Mouse (Mus musculus): Measurements from ENCODE around the gene Cklf.
"Not testable (repeated sequence)": the region's sequence is repeated elsewhere in the genome, so short reads cannot be mapped to it uniquely, and the experiment has no call there.

Gene Cklf

DNA sequence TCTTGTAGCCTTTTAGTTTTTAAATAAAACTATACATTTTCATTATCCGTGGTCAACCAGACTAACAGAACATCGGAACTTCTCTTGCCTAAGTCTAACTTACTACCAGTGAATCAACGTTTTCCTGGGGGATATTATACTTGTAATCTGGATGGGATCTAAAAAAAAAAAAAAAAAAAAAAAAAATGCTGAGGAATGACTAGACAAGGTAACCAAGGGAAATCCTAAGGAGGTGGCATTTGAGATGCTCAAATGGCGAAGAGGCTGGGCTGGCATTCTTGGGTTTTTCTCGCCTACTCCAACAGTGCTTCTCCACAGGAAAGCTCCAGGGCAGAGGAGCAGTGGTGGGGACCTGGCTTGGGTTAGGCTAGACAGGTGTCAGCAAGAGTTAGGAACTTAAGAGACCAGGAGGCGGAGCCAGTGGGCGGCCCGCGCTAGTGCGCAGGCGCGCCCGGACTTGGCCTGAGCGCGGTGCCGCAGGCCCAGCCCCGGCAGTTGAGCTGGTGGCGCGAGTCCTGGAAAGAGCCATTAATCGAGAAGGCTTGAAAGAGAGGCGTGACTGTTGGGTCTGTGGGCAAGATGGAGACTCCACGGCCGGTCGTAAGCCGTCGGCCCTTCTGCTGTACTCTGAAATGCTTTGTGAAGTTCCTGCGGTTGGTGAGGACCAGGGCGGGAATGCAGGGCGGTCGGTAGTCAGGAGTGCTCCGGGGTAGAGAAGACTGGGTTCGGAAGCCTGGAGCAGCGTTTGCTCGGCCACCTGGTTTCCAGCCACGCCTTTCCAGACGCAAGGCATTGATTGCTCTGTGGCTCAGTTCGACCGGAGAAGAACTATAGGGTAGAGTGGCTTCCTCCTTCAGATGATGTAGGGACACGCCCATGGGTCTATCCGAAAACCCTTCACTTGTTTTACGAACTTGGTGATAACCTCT is at the start of gene Cklf:
Gene Cklf (plus strand): TSS at position 423 of the 929 bp plus-strand sequence.
- peak; percentile 59 to 61 for DNase-seq (ENCODE audit: low spot score in 2 of 2)

GRCm38 (mm10) chr8:104201622-104202021 is 49.0 kb upstream of the Cklf start:
- DNase-seq (ENCODE audit: low spot score in 2 of 2) = no peak

GRCm38 (mm10) chr8:104202320-104202719 is 48.3 kb upstream of the Cklf start:
- DNase-seq (ENCODE audit: low spot score in 2 of 2) = no peak

DNA sequence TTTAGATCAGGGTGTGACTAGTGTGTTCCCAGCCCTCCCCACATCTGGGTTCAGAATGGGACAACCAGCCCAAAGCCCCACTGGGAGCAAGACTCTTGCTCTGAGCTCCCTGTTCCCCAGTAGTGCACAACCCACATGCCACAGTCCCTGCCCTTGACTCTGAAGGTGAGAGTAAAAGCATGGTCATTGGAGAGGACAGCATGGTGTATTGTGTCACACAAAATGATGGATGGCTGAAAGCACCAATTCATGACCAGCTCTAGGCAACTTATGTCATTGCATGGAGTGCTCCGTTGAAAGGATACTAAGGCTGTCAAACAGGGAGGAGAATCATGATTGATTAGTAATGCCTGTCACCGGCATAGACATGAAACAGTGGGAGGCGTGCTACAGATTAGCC is 45.4 kb upstream of the Cklf start:
- DNase-seq (ENCODE audit: low spot score in 2 of 2) = no peak

- no peak for DNase-seq (ENCODE audit: low spot score in 2 of 2)
Observed at GRCm38 (mm10) chr8:104217601-104218000, 33.1 kb upstream of the Cklf start.

DNA sequence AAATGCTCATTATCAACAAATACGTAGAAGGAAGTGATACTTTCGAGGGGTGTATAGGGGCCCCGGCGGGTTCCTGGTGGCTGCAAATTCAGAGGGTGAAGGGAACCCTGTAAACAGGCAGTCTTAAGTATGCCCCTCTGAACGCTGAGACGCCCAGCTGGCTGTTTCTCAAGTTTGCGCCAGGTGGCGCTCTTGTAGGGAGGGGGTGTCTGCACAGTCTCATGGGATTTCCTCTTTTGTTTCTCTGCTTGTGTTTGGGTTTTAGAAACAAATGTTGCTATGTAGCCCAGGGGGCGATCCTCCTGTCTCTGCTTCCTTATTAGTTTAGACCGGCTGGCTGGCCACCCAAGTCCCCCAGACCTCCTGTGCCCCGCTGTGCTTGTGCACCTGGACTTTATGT is 31.6 kb upstream of the Cklf start:
- no peak for DNase-seq (ENCODE audit: low spot score in 2 of 2)

DNA sequence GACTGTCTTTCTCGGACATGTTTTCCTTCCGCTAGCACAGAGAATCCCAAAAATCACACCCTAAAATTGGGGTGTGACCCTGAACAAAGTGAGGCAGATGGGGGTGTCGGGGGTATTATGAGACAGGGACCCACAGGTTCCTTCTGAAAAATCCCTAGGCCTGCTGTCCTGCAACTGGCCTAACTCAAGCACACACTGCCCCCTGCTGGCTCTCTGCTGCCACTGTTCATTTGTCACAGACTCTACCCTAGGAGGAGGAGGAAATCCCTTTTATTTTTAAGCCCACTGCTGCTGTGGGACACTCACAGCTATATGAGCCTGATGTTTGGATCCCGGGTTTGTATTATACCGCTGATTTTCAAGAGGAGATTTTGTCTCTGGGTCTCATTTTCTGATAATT is 30.9 kb upstream of the Cklf start:
- DNase-seq (ENCODE audit: low spot score in 2 of 2) = peak; percentile 55 to 57

- no peak for DNase-seq (ENCODE audit: low spot score in 2 of 2)
Observed at GRCm38 (mm10) chr8:104227048-104227447, 23.6 kb upstream of the Cklf start.

DNA sequence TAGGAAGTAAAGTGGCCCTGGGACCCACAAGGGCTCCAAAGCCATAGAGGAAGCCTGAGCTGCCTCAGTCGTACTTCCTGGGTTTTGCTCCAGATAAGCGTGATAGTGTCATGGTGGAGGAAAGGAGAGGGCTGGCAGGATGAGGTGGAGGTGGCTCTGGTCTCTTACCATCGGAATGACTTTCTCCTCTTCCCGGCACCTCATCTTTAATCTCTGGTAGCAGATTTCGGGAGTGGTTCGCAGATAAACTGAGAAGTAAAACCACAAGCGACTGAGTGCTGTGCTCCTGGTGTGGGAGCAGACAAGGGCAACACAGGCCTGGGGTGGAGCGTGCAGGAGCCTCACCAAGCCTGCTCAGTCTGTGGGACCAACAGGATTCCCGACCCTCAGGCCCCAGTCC is 20.3 kb upstream of the Cklf start:
- DNase-seq (ENCODE audit: low spot score in 2 of 2) = no peak

DNA sequence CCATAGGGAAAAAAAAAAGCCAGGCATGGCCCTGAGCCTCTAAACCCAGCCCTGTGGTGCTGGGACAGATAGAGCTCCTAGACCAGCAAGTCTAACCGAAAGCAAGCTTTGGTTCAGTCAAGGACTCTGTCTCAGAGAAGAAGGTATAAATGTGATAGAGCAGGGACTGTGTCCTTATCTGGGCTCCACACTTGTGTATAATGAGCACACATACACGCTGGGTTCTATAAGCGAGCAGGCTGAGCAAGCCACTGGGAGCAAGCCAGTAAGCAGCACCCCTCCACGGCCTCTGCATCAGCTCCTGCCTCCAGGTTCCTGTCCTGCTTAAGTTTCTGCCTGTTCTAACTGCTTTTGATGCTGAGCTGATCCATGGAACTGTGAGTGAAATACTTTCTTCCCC is 18.6 kb upstream of the Cklf start:
- DNase-seq (ENCODE audit: low spot score in 2 of 2) = no peak

DNA sequence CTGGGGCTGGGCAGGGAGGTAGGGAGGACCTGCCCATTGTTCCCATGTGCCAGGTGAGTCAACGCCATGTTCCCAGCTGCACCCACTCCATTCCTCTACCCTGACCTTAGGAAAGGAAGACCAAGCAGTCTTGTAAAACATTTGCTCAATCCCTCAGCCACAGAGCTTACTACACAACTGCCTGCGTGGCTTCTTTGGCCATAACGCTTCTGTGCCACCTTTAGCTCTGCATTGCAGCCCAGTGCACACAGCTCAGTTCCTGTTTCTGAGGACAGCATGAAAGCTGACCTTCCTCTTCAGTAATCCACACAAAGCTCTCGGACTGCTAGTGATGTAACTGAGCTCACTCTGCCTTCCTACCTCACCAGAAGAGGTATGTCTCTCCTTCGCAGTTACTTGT is 17.7 kb upstream of the Cklf start:
- DNase-seq (ENCODE audit: low spot score in 2 of 2) = no peak

GRCm38 (mm10) chr8:104234573-104234972 is 16.1 kb upstream of the Cklf start:
- no peak for DNase-seq (ENCODE audit: low spot score in 2 of 2)

DNA sequence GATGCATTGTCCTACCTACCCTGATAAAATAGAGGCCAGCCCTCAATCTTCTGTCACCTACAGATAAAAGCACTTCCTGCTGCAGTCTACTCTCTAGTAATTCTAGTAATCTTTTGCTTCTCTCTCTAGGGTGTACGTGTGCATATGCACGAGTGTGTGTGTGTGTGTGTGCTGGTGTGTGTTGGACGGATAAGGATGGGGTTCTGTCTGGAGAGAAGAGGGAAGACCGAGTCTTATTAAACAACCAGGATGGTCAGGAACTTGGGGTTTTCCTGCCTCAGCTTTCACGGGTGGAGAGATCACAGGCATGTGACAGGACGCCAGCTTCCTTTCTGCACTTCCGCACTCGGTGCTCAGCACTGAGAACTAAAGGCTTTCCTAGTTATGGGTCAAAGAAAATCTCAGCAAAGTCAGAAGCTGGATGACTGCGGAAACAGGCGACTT is 11.2 kb upstream of the Cklf start:
- DNase-seq (ENCODE audit: low spot score in 2 of 2) = no peak

DNA sequence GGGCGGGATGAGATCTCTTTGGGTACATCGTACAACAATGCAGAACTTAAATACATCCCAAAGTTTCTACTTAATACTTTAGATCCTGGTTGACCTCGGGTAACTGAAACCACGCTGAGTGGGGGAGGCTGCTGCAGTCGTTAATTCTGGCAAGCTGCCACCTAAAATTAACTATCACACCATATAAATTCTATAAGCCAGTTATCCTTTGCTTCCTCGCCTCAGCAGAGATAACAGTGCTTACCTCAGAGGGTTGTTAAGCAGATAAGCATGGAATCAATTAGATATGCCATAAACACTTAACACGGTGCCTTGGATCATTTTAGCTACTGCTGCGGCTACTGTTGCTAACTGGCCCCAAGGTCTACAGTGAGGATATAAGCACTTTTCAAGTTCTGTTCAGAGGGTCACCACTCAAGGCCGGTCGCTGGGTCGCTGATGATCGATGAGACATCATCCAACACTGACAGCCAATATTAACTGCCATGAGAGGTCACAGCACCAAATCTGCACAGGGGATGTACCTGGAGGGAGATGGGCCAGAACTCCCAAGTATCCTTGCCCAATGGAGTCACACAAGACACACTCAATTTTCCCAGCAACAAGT is 8.5 kb upstream of the Cklf start:
- DNase-seq (ENCODE audit: low spot score in 2 of 2) = no peak

GRCm38 (mm10) chr8:104246621-104247020 is 4.0 kb upstream of the Cklf start:
- DNase-seq (ENCODE audit: low spot score in 2 of 2) = no peak

DNA sequence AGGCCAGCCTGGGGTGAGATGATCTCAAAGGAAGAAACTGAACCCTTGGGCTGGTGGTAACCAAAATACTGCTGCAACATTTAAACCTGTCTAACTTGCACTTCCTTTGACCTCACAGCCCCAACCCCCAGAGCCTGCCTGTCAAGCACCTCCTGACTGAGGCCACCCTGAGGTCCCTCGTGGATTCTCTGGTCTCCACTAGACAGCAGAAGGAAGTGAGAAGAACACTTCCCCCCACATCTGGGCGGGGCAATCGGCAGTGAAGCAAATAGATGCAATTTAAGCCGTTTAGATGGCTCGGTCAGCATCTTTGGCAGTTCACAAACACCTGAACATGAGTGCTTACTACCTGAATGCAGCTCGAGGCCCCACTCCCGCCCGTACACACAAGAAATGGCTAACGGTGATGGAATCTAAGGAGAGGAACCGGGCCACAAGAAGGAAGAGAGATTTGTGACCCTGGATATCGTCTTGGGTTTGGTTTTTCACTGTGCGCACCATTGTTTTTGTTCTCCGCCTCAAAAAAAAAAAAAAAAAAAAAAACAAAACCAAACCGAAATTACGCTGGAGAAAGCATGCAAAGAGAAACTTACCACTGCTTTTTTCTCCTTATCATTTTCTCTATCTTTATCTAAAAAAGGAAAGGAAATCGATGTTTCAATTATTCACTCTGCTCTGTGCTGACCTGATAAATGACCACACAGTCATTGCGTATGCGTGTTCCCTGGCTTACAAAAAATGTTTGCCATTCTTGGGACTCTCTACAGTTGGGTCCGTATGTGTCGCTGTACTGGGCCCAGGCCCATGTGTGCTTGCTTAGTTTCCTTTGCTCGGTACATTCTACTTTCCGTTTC is 3.4 kb upstream of the Cklf start:
- DNase-seq (ENCODE audit: low spot score in 2 of 2) = no peak

DNA sequence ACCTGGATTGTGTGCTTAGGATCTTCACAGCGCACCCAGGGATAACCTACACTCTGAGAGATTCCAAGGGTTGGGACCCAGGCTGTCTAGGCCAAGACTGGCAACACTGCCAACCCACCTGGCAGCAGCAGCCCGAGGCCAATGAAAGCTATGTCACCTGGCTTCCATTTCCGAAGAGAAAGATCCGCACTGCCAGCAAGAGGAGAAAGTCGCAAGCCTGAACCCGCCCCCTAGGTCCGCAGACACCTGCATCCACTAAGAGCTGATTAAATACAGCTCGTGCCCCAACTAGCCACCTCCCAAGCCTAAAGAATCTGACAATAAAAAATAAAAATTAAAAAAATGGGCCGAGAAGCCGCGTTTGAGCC is 2.8 kb upstream of the Cklf start:
- no peak for DNase-seq (ENCODE audit: low spot score in 2 of 2)

DNA sequence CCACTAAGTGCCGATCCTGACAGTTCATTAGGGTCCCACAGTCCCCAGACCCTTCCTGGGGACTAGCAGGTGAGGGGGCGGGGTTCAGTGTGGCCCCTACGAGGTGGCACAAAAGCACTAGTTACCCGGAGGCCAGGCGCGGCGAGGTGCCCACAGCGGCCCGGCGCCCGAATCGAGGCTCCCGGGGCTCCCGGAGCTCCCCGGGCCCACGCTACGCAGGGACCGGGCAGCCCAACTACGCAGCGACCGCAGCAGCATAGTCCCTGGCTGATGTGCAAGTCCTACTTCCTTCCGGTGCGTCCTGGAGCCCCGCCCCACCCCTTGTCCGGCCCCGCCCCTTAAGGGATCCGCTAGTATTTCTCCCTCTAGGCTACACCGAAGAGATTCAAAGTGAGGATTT is 2.4 kb upstream of the Cklf start, which contains the start of gene Tk2:
Gene Tk2 (minus strand): TSS at position 283 of the 400 bp plus-strand sequence.
- DNase-seq (ENCODE audit: low spot score in 2 of 2) = peak; percentile 54 to 68

DNA sequence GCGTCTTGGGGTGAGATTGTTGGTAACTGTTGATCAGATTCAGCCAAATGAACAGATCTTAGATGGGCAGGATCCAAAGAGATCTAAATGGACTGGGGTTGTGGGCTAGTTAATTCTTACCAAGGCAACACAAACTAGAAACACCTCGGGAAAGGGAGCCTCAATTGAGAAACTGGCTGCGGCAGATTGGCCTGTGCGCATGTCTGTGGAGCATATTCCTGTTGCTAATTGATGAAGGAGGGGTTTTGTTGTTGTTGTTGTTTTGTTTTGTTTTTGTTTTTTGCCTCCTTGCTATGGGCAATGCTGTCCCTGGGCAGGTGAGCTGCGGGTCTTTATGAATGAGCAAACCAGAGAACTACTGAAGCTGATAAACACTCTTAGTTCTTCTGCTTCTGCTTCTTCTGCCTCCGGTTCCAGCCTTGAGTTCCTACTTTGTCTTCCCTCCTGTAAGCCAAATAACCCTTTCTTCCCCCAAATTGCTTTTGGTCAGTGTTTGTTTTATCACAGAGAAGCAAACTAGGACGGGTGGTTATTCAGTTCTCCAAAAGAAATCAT is 1.1 kb upstream of the Cklf start:
- no peak for DNase-seq (ENCODE audit: low spot score in 2 of 2)

DNA sequence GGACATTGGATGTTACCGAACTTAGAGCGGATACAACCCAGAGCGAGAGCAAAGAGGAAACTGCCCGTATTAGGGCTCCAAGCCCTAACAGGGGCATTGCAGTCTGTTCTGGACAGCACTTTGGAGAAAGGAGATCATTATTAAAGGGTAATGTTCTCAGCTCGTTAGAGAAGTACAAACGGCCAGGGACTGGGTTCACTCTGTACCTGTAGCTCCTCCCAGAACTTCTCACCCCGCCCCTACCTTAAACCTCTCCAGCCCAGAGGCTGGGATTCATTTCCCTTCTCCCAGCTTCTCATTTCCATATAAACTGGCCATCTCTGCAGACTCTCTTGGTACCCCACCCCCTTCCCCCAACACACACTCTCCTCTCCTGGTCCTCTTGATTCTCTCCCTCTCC is 800 bp downstream of the Cklf start:
- DNase-seq (ENCODE audit: low spot score in 2 of 2) = no peak

- no peak for DNase-seq (ENCODE audit: low spot score in 2 of 2)
Observed at GRCm38 (mm10) chr8:104253016-104253415, 2.4 kb downstream of the Cklf start.

DNA sequence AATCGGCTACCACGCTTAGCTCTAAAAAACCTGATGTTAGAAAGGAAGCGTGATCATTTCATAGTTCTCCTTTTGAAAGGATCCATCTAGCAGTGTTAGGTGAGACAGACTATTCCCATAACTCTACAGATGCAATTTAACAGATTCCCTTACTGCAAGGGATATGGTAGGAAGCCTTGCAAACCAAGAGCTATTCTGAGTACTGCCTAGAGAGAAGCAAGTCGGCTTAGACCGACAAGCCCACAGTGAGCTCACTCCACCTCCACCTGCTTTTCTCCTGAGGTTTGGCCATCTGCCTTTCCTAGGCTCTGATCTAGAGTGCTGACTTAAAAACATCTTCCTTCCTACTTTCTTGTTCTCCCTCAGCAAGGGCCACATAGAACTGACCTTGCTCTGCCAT is 11.1 kb downstream of the Cklf start:
- DNase-seq (ENCODE audit: low spot score in 2 of 2) = not testable (repeated sequence)
